In genomic region chr15:91360495-91360894, GRCm38 (mm10) we compare ENCODE assay signal across 19 mouse cellular contexts.
"Had no signal": no experiment of that assay in that cellular context is flagged by ENCODE, and none has a peak within 500 bp of the region (broad histone marks: within the 10 kb centered on the region; RNA-seq: fewer than 3 reads in every experiment).

No protein-coding gene starts in this region.

- H3K4me2 ChIP-seq: limb, embryonic 12.5 days; limb, embryonic 15.5 days; liver, embryonic 11.5 days; lung, embryonic 14.5 days; midbrain, embryonic 13.5 days had no signal

- ATAC-seq: intestine, postnatal 0 days; liver, postnatal 0 days; lung, postnatal 0 days; midbrain, embryonic 13.5 days had no signal

- H3K4me3 ChIP-seq: limb, embryonic 12.5 days; limb, embryonic 15.5 days; midbrain, embryonic 13.5 days had no signal

- H3K27ac ChIP-seq: limb, embryonic 12.5 days; limb, embryonic 15.5 days; liver, embryonic 14.5 days; macrophage; midbrain, embryonic 13.5 days; stomach, postnatal 0 days had no signal

- H3K27me3 ChIP-seq: limb, embryonic 12.5 days; limb, embryonic 15.5 days; midbrain, embryonic 13.5 days had no signal

- H3K36me3 ChIP-seq: limb, embryonic 12.5 days; limb, embryonic 15.5 days; midbrain, embryonic 13.5 days had no signal

- DNase-seq: kidney, postnatal 25 days; left cerebral cortex, postnatal 4 days; liver, postnatal 0 days; lung, embryonic 14.5 days; right cerebral cortex, adult 18-20 months; right cerebral cortex, postnatal 14 days; right cerebral cortex, postnatal 4 days; thymus, adult 2 months; thymus, postnatal 14 days; thymus, postnatal 4 days had no signal

- H3K4me1 ChIP-seq: limb, embryonic 12.5 days; limb, embryonic 15.5 days; midbrain, embryonic 13.5 days had no signal

- H3K9ac ChIP-seq: limb, embryonic 12.5 days; limb, embryonic 15.5 days; liver, embryonic 14.5 days; liver, postnatal 0 days; lung, embryonic 14.5 days; midbrain, embryonic 13.5 days had no signal

- H3K9me3 ChIP-seq: limb, embryonic 12.5 days; limb, embryonic 15.5 days; midbrain, embryonic 13.5 days had no signal
